Mouse (Mus musculus): ENCODE results near the gene Eif3k. TPM values are rescaled to one million over a fixed set of nuclear protein-coding genes. Genes with fewer than 3 reads are reported as not detected.
A peak's percentile ranks its signal among the peaks of the same experiment; 100 is the strongest.

Gene Eif3k
- polyA plus RNA-seq, 1 experiment from 2014 or later = 403 TPM

DNA sequence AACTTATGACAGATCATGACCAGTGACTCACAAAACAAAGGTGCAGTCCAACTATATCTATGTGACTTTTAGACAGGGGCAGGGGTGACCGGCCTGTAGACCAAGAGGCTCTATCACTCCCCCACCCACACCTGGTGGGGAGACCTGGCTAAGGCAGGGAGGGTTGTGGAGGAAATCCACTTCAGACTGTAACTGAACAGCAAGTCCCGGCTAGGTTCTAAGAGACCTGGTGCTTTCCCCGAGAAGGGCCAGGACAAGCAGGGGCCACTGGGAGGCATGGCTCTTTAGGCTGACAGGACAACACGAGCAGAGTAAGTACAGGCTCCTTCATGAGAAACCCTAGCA lies 50.0 kb downstream of the Eif3k start:
- Histone ChIP-seq H3K27ac (replicated peaks) (peak overlapping the region; percentile 79), H3K4me1 (peaks cover 59% of the 10 kb centered on the region)
- ATAC-seq (ENCODE audit: insufficient number of reproducible peaks, low FRiP score, low TSS enrichment, low read depth) = 0 out of 2 replicates have a peak, but pooled peaks have one; percentile 1

DNA sequence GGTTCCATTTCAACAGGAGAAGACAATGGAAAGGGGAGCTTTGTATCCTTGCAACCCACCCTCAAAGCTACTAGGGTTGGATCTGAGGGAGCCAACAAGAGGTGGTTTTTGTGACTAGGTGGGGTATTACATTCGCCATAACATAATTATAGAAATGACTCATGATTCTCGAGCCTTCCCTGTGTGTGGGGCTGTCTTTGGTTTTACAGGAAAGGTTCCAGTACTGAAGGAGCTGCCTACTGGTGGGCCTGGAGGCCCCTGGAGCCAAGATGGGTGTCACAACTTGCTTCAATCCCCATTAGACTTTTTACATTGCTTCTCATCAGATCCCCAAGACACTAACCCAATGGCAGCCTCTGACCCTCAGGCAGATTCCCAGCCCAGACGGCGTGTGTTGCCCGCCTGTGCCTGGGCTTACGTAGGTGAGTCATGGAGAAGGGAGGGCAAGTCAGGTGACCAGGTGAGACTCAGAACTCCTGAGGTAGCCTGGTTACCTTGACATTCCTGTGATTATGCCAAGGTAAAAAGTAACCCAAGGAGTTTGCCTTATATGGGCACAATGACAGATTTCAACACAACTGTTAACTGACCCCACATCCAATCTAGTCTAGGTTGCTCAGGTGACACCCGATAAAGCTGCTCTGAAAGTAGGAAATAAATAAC lies 50.5 kb downstream of the Eif3k start:
- Histone ChIP-seq H3K27ac (replicated peaks) (peak overlapping the region; percentile 79), H3K9ac (no peak overlapping the region), H3K4me2 (replicated peaks) (no peak overlapping the region), H3K27me3 (no peaks in the 10 kb centered on the region), H3K36me3 (peaks cover 11% of the 10 kb centered on the region; the same call in 1 of the 2 replicates), H3K9me3 (replicated peaks) (no peaks in the 10 kb centered on the region), H3K4me1 (peaks cover 56% of the 10 kb centered on the region), H3K4me3 (replicated peaks) (no peak overlapping the region)
- ATAC-seq (ENCODE audit: insufficient number of reproducible peaks, low FRiP score, low TSS enrichment, low read depth) = peak; percentile 13; the same call in 1 of the 2 replicates
- 68% methylated on average over 7 of the region's 7 CpGs for WGBS

More for the DNA sequence above, 50.0 kb downstream of the Eif3k start:
- 84% methylated on average over 4 of the region's 4 CpGs for WGBS
- H3K9me3 ChIP-seq (replicated peaks) = no peaks in the 10 kb centered on the region
- H3K9ac ChIP-seq = no peak overlapping the region
- H3K27me3 ChIP-seq = no peaks in the 10 kb centered on the region
- peaks cover 11% of the 10 kb centered on the region; the same call in 1 of the 2 replicates for H3K36me3 ChIP-seq
- H3K4me2 ChIP-seq (replicated peaks) = no peak overlapping the region
- no peak overlapping the region for H3K4me3 ChIP-seq (replicated peaks)

- peak; percentile 22; the same call in 1 of the 2 replicates for ATAC-seq (ENCODE audit: insufficient number of reproducible peaks, low FRiP score, low TSS enrichment, low read depth)
- Histone ChIP-seq H3K9ac (no peak overlapping the region), H3K27ac (replicated peaks) (peak overlapping the region; percentile 79), H3K4me3 (replicated peaks) (no peak overlapping the region), H3K4me1 (peaks cover 60% of the 10 kb centered on the region), H3K27me3 (no peaks in the 10 kb centered on the region), H3K36me3 (peaks cover 11% of the 10 kb centered on the region; the same call in 1 of the 2 replicates), H3K4me2 (replicated peaks) (no peak overlapping the region), H3K9me3 (replicated peaks) (no peaks in the 10 kb centered on the region)
- WGBS = 41% methylated on average over 5 of the region's 5 CpGs
Measured at GRCm38 (mm10) chr7:28930320-28931031, 51.2 kb downstream of the Eif3k start.

DNA sequence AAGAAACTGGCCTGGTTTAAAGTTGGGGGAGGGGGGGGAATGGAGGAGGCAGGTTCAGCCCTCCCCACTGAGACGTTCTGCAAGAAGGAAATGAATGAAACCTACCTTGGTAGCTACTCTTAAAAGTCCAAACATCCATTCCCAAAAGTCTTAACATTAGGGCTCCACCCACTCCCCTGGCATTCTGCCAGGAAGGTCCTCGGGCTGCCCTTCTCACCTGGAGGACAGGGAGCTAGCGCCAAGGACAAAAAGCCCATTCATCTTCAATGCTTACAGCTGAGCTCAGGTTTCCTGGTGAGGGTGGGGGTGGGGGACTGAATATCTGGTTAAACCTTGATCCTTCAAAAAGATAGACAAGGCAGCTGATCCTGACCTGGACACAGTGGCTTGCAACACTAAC lies 52.3 kb downstream of the Eif3k start:
- Histone ChIP-seq H3K9me3 (replicated peaks) (no peaks in the 10 kb centered on the region), H3K27ac (replicated peaks) (peak overlapping the region; percentile 79; the same call in 1 of the 2 replicates), H3K9ac (no peak overlapping the region), H3K4me3 (replicated peaks) (no peak overlapping the region), H3K36me3 (peaks cover 10% of the 10 kb centered on the region; the same call in 1 of the 2 replicates), H3K4me2 (replicated peaks) (no peak overlapping the region), H3K4me1 (peaks cover 71% of the 10 kb centered on the region), H3K27me3 (no peaks in the 10 kb centered on the region)
- ATAC-seq (ENCODE audit: insufficient number of reproducible peaks, low FRiP score, low TSS enrichment, low read depth) = no peak
- 24% methylated on average over 3 of the region's 3 CpGs for WGBS

DNA sequence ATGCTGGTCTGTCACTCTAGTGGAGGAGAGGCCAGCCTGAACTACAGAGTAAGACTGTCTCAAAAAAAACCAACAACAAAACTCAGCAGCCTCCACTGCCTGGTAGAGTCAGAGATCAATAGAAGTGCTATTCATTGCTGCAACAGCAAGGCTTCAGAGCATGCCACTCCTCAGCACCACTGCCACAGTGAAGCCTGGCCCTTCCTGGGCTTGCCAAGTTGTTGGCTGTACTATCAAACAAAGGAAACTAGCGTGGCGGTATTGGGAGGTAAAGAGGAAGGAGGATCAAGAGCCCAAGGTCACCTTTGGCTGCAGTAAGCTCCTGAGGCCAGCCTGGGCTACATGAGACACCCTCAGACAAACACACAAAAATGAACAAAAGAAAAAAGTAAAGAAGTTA lies 55.5 kb downstream of the Eif3k start:
- Histone ChIP-seq H3K36me3 (no peaks in the 10 kb centered on the region), H3K27ac (replicated peaks) (peak overlapping the region; percentile 80), H3K27me3 (no peaks in the 10 kb centered on the region), H3K4me1 (peaks cover 76% of the 10 kb centered on the region), H3K9ac (no peak overlapping the region), H3K4me2 (replicated peaks) (no peak overlapping the region), H3K9me3 (replicated peaks) (no peaks in the 10 kb centered on the region), H3K4me3 (replicated peaks) (no peak overlapping the region)
- WGBS = 72% methylated on average over 2 of the region's 2 CpGs
- no peak for ATAC-seq (ENCODE audit: insufficient number of reproducible peaks, low FRiP score, low TSS enrichment, low read depth)

- Histone ChIP-seq H3K4me3 (replicated peaks) (no peak overlapping the region), H3K9ac (no peak overlapping the region), H3K36me3 (no peaks in the 10 kb centered on the region), H3K27ac (replicated peaks) (peak overlapping the region; percentile 80), H3K4me2 (replicated peaks) (no peak overlapping the region), H3K27me3 (no peaks in the 10 kb centered on the region), H3K4me1 (peaks cover 76% of the 10 kb centered on the region), H3K9me3 (replicated peaks) (no peaks in the 10 kb centered on the region)
- WGBS = 14% methylated on average over 9 of the region's 9 CpGs
- 0 out of 2 replicates have a peak, but pooled peaks have one; percentile 29 for ATAC-seq (ENCODE audit: insufficient number of reproducible peaks, low FRiP score, low TSS enrichment, low read depth)
Measured at GRCm38 (mm10) chr7:28925317-28925716, 56.3 kb downstream of the Eif3k start.

GRCm38 (mm10) chr7:28924802-28925201 lies 56.9 kb downstream of the Eif3k start:
- 80% methylated on average over 3 of the region's 3 CpGs for WGBS
- Histone ChIP-seq H3K4me2 (replicated peaks) (no peak overlapping the region), H3K9me3 (replicated peaks) (no peaks in the 10 kb centered on the region), H3K9ac (no peak overlapping the region), H3K36me3 (no peaks in the 10 kb centered on the region), H3K27me3 (no peaks in the 10 kb centered on the region), H3K4me3 (replicated peaks) (no peak overlapping the region), H3K27ac (replicated peaks) (peak overlapping the region; percentile 80), H3K4me1 (peaks cover 76% of the 10 kb centered on the region)
- no peak for ATAC-seq (ENCODE audit: insufficient number of reproducible peaks, low FRiP score, low TSS enrichment, low read depth)

- peaks cover under 1% of the 10 kb centered on the region; the same call in 1 of the 2 replicates for H3K36me3 ChIP-seq
- H3K4me2 ChIP-seq (replicated peaks) = no peak overlapping the region
- peaks cover 76% of the 10 kb centered on the region for H3K4me1 ChIP-seq
- H3K9me3 ChIP-seq (replicated peaks) = no peaks in the 10 kb centered on the region
- H3K4me3 ChIP-seq (replicated peaks) = no peak overlapping the region
- no peaks in the 10 kb centered on the region for H3K27me3 ChIP-seq
- H3K9ac ChIP-seq = no peak overlapping the region
- peak; percentile 48; the same call in 1 of the 2 replicates for ATAC-seq (ENCODE audit: insufficient number of reproducible peaks, low FRiP score, low TSS enrichment, low read depth)
- H3K27ac ChIP-seq (replicated peaks) = peak overlapping the region; percentile 80
- WGBS = 12% methylated on average over 4 of the region's 4 CpGs
Measured at GRCm38 (mm10) chr7:28923865-28924291, 57.8 kb downstream of the Eif3k start.

DNA sequence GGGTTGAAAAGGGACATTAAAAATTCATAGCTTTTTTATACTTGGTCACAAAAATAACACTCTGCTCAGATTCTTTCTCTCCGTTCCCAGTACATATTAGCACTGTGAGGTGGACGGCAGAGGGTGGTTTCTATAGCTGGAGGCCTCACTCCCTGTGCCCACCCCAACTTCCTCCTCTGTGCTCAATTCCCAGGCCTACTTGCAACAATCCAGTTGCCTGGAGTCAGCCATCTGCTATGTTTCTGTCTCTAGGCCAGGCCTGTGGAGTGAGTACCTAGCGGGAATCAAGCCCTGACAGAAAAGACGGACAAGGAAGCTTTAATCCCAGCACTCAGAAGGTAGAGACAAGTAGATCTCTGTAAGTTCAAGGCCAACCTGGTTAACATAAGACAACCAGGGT lies 59.1 kb downstream of the Eif3k start:
- ATAC-seq (ENCODE audit: insufficient number of reproducible peaks, low FRiP score, low TSS enrichment, low read depth) = no peak
- peaks cover 11% of the 10 kb centered on the region for H3K36me3 ChIP-seq
- no peak overlapping the region for H3K9ac ChIP-seq
- H3K4me1 ChIP-seq = peaks cover 87% of the 10 kb centered on the region
- no peak overlapping the region for H3K27ac ChIP-seq (replicated peaks)
- H3K27me3 ChIP-seq = no peaks in the 10 kb centered on the region
- no peak overlapping the region for H3K4me3 ChIP-seq (replicated peaks)
- no peak overlapping the region for H3K4me2 ChIP-seq (replicated peaks)
- 49% methylated on average over 4 of the region's 4 CpGs for WGBS
- no peaks in the 10 kb centered on the region for H3K9me3 ChIP-seq (replicated peaks)

DNA sequence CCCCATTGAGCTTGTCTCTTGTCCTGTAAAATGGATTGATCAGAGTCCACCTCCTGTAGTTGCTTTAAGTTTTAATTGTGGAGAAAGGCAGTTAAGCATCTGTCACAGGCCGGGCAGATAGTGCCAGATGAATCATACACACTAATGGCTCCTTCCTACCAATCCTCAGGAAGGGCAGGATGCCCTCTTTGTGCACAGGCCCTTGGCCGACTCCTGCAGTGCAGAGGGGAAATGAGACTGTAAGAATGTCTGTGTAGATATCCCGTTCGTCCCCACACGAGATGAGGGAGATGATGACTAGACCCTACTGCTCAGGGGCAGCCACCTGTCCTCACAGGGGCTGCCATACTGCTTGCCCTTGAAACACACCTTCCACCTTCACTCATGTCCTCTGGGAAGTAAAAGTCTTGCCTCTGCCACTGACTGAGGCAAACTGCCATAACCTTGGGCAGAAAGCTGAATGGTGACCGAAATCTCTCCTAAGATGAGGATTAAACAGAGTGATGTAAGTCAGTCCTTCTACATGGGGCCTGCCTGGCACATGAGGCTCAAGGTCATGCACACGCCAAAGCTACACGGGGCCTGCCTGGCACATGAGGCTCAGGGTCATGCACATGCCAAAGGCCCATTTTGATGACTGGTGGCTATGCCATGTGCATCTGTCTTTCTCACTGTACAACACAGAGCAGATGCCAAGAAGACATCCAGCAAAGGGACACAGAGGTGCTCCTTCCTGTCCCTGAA lies 59.8 kb downstream of the Eif3k start:
- Histone ChIP-seq H3K27me3 (no peaks in the 10 kb centered on the region), H3K27ac (replicated peaks) (0 out of 2 replicates have a peak overlapping the region, but pooled peaks have one; percentile 22), H3K36me3 (peaks cover 12% of the 10 kb centered on the region), H3K9ac (no peak overlapping the region), H3K4me3 (replicated peaks) (no peak overlapping the region), H3K4me1 (peaks cover 94% of the 10 kb centered on the region), H3K9me3 (replicated peaks) (no peaks in the 10 kb centered on the region), H3K4me2 (replicated peaks) (no peak overlapping the region)
- ATAC-seq (ENCODE audit: insufficient number of reproducible peaks, low FRiP score, low TSS enrichment, low read depth) = no peak
- WGBS = 77% methylated on average over 8 of the region's 8 CpGs

Data from embryonic facial prominence, embryonic 15.5 days (tissue).